Mouse (Mus musculus) embryonic facial prominence, embryonic 10.5 days (tissue): ENCODE data around the gene 8030474K03Rik. TPM values are rescaled to one million over a fixed set of nuclear protein-coding genes. Genes with fewer than 3 reads are reported as not detected.

Experiments
- DNase-seq: peaks from one replicate; pipeline ENCODE4 v3.0.0-alpha.2; 2017; ENCODE audit warnings: low spot score
- H3K27ac ChIP-seq: fragments of 300-500 bp; sonication (generic); replicated peaks from 2 replicates; pipeline ENCODE4 v1.5.1; 2016; ENCODE audit warnings: mild to moderate bottlenecking
- H3K27me3 ChIP-seq: fragments of 300-500 bp; sonication (generic); replicated peaks from 2 replicates; pipeline ENCODE4 v1.6.1; 2016; ENCODE audit warnings: low read depth, mild to moderate bottlenecking; ENCODE audit not compliant: poor library complexity, severe bottlenecking
- H3K36me3 ChIP-seq: fragments of 300-500 bp; sonication (generic); replicated peaks from 2 replicates; pipeline ENCODE4 v1.6.1; 2016; ENCODE audit warnings: mild to moderate bottlenecking, moderate library complexity
- H3K4me1 ChIP-seq: fragments of 300-500 bp; sonication (generic); 2 replicates; pipeline ENCODE4 v1.6.1; 2016
- H3K4me3 ChIP-seq: fragments of 300-500 bp; sonication (generic); 2 replicates; pipeline ENCODE4 v1.5.1; 2016; ENCODE audit warnings: mild to moderate bottlenecking, moderate library complexity
- H3K9me3 ChIP-seq: fragments of 300-500 bp; sonication (generic); 2 replicates; pipeline ENCODE4 v1.6.1; 2016; ENCODE audit warnings: mild to moderate bottlenecking
- WGBS: fragments of 180-500 bp; shearing (Covaris S2); methylation state at CpG from one replicate; pipeline ENCODE4 v1.1.7; 2016; 5-methylcytosine and 5-hydroxymethylcytosine counted together
- polyA plus RNA-seq: library from polyadenylated mRNA; unstranded; fragments of >200 nt; fragmentation: Nextera tagmentation; extraction: Ambion mirVana; gene quantifications from 2 replicates; pipeline ENCODE4 v1.2.1, GENCODE M21; 2016

The 8030474K03Rik gene
- not detected in 2 replicates for polyA plus RNA-seq

- no peak within 1 kb of the TSS for H3K4me3 ChIP-seq
- H3K27ac ChIP-seq = no peak within 1 kb of the TSS
- H3K9me3 ChIP-seq = peaks cover 6% of the 10 kb centered on the region; the same call in 1 of the 2 replicates
- peaks cover 51% of the 10 kb centered on the region for H3K27me3 ChIP-seq
- H3K36me3 ChIP-seq = no peaks in the 10 kb centered on the region
- 93% methylated on average over 35 of the region's 35 CpGs for WGBS
- DNase-seq = no peak
- no peaks in the 10 kb centered on the region for H3K4me1 ChIP-seq
Observed at GRCm38 (mm10) chrX:101794342-101794741, at the start of gene 8030474K03Rik, which contains the start of gene Gm4779. 8030474K03Rik (plus strand) TSS chrX:101794656. Gm4779 (minus strand) TSS chrX:101794423.

- no peak overlapping the region for H3K27ac ChIP-seq
- H3K4me1 ChIP-seq = no peaks in the 10 kb centered on the region
- no peak for DNase-seq
- H3K4me3 ChIP-seq = no peak overlapping the region
- H3K9me3 ChIP-seq = no peaks in the 10 kb centered on the region
- H3K27me3 ChIP-seq = peaks cover 98% of the 10 kb centered on the region
- no peaks in the 10 kb centered on the region for H3K36me3 ChIP-seq
- WGBS = 61% methylated on average over 4 of the region's 4 CpGs
Observed at GRCm38 (mm10) chrX:101750144-101750543, 44.3 kb upstream of the 8030474K03Rik start.

GRCm38 (mm10) chrX:101754478-101754877, 40.0 kb upstream of the 8030474K03Rik start:
- H3K36me3 ChIP-seq = no peaks in the 10 kb centered on the region
- DNase-seq = no peak
- H3K9me3 ChIP-seq = no peaks in the 10 kb centered on the region
- no peak overlapping the region for H3K27ac ChIP-seq
- 83% methylated on average over 5 of the region's 5 CpGs for WGBS
- no peak overlapping the region for H3K4me3 ChIP-seq
- peaks cover 93% of the 10 kb centered on the region for H3K27me3 ChIP-seq
- no peaks in the 10 kb centered on the region for H3K4me1 ChIP-seq

- 81% methylated on average over 5 of the region's 5 CpGs for WGBS
- Histone ChIP-seq H3K4me1 (no peaks in the 10 kb centered on the region), H3K36me3 (no peaks in the 10 kb centered on the region), H3K9me3 (no peaks in the 10 kb centered on the region), H3K27ac (no peak overlapping the region), H3K27me3 (peaks cover 83% of the 10 kb centered on the region), H3K4me3 (no peak overlapping the region)
- DNase-seq = no peak
Observed at GRCm38 (mm10) chrX:101764621-101765020, 29.8 kb upstream of the 8030474K03Rik start.

GRCm38 (mm10) chrX:101765111-101765510, 29.3 kb upstream of the 8030474K03Rik start:
- H3K9me3 ChIP-seq = no peaks in the 10 kb centered on the region
- peaks cover 83% of the 10 kb centered on the region for H3K27me3 ChIP-seq
- H3K27ac ChIP-seq = no peak overlapping the region
- 86% methylated on average over 4 of the region's 4 CpGs for WGBS
- no peaks in the 10 kb centered on the region for H3K36me3 ChIP-seq
- H3K4me3 ChIP-seq = no peak overlapping the region
- H3K4me1 ChIP-seq = no peaks in the 10 kb centered on the region
- DNase-seq = no peak

GRCm38 (mm10) chrX:101767280-101767679, 27.2 kb upstream of the 8030474K03Rik start:
- DNase-seq = no peak
- no peaks in the 10 kb centered on the region for H3K4me1 ChIP-seq
- H3K4me3 ChIP-seq = no peak overlapping the region
- H3K9me3 ChIP-seq = no peaks in the 10 kb centered on the region
- H3K27me3 ChIP-seq = peaks cover 82% of the 10 kb centered on the region
- 75% methylated on average over 7 of the region's 7 CpGs for WGBS
- H3K27ac ChIP-seq = no peak overlapping the region
- H3K36me3 ChIP-seq = no peaks in the 10 kb centered on the region

GRCm38 (mm10) chrX:101769478-101769877, 25.0 kb upstream of the 8030474K03Rik start:
- 78% methylated on average over 2 of the region's 2 CpGs for WGBS
- peaks cover 83% of the 10 kb centered on the region for H3K27me3 ChIP-seq
- no peak for DNase-seq
- no peak overlapping the region for H3K4me3 ChIP-seq
- no peak overlapping the region for H3K27ac ChIP-seq
- H3K9me3 ChIP-seq = no peaks in the 10 kb centered on the region
- no peaks in the 10 kb centered on the region for H3K36me3 ChIP-seq
- no peaks in the 10 kb centered on the region for H3K4me1 ChIP-seq

- whole genome bisulfite sequencing = 66% methylated on average over 3 of the region's 3 CpGs
- Histone ChIP-seq H3K36me3 (no peaks in the 10 kb centered on the region), H3K27ac (no peak overlapping the region), H3K4me1 (no peaks in the 10 kb centered on the region), H3K27me3 (peaks cover 83% of the 10 kb centered on the region), H3K9me3 (no peaks in the 10 kb centered on the region), H3K4me3 (no peak overlapping the region)
- DNase-seq = no peak
Observed at GRCm38 (mm10) chrX:101770307-101770706, 24.1 kb upstream of the 8030474K03Rik start.

GRCm38 (mm10) chrX:101772035-101772434, 22.4 kb upstream of the 8030474K03Rik start:
- no peaks in the 10 kb centered on the region for H3K36me3 ChIP-seq
- H3K27me3 ChIP-seq = peaks cover 78% of the 10 kb centered on the region
- 42% methylated on average over 5 of the region's 5 CpGs for WGBS
- peak; percentile 42 for DNase-seq
- H3K9me3 ChIP-seq = no peaks in the 10 kb centered on the region
- no peak overlapping the region for H3K27ac ChIP-seq
- H3K4me3 ChIP-seq = no peak overlapping the region
- H3K4me1 ChIP-seq = no peaks in the 10 kb centered on the region

- Histone ChIP-seq H3K27me3 (peaks cover 48% of the 10 kb centered on the region), H3K36me3 (no peaks in the 10 kb centered on the region), H3K4me1 (no peaks in the 10 kb centered on the region), H3K4me3 (no peak overlapping the region), H3K27ac (no peak overlapping the region), H3K9me3 (peaks cover 6% of the 10 kb centered on the region; the same call in 1 of the 2 replicates)
- DNase-seq = peak; percentile 48
- 49% methylated on average over 4 of the region's 4 CpGs for WGBS
Observed at GRCm38 (mm10) chrX:101791551-101791950, 2.9 kb upstream of the 8030474K03Rik start.

GRCm38 (mm10) chrX:101805512-101805911, 11.1 kb downstream of the 8030474K03Rik start:
- no peaks in the 10 kb centered on the region for H3K9me3 ChIP-seq
- DNase-seq = no peak
- H3K27me3 ChIP-seq = peaks cover 50% of the 10 kb centered on the region
- H3K36me3 ChIP-seq = no peaks in the 10 kb centered on the region
- no peaks in the 10 kb centered on the region for H3K4me1 ChIP-seq
- no peak overlapping the region for H3K4me3 ChIP-seq
- WGBS = 33% methylated on average over 2 of the region's 2 CpGs
- no peak overlapping the region for H3K27ac ChIP-seq

GRCm38 (mm10) chrX:101811750-101812149, 17.3 kb downstream of the 8030474K03Rik start:
- 63% methylated on average over 3 of the region's 3 CpGs for WGBS
- Histone ChIP-seq H3K27ac (no peak overlapping the region), H3K4me3 (no peak overlapping the region), H3K9me3 (no peaks in the 10 kb centered on the region), H3K36me3 (no peaks in the 10 kb centered on the region), H3K27me3 (peaks cover 74% of the 10 kb centered on the region), H3K4me1 (no peaks in the 10 kb centered on the region)
- no peak for DNase-seq

- Histone ChIP-seq H3K27me3 (peaks cover 87% of the 10 kb centered on the region), H3K27ac (no peak overlapping the region), H3K4me3 (no peak overlapping the region), H3K36me3 (no peaks in the 10 kb centered on the region), H3K9me3 (no peaks in the 10 kb centered on the region), H3K4me1 (no peaks in the 10 kb centered on the region)
- 52% methylated on average over 1 of the region's 1 CpGs for WGBS
- DNase-seq = no peak
Observed at GRCm38 (mm10) chrX:101819163-101819562, 24.7 kb downstream of the 8030474K03Rik start.
